Mouse (Mus musculus) neutrophil, adult 65 days (primary cell): ENCODE data around the gene Cyp2s1. TPM values are rescaled to one million over a fixed set of nuclear protein-coding genes. Genes with fewer than 3 reads are reported as not detected.

Experiments used
- total RNA-seq: library from RNA; stranded (reverse); gene quantifications from 2 replicates; pipeline ENCODE4 v1.2.4, GENCODE M21; 2023

Cyp2s1 gene
- total RNA-seq = not detected in 2 replicates

GRCm38 (mm10) chr7:25816241-25816919 is at the start of gene Cyp2s1:
TSS of gene Cyp2s1 (minus strand) at chr7:25816913.

GRCm38 (mm10) chr7:25788220-25789128 is 28.2 kb downstream of the Cyp2s1 start, which contains the start of gene Axl:
TSS of gene Axl (minus strand) at chr7:25788705.

GRCm38 (mm10) chr7:25754738-25755467 is 61.8 kb downstream of the Cyp2s1 start, which contains the start of gene Hnrnpul1:
TSS of gene Hnrnpul1 (minus strand) at chr7:25754757.

Other genes with a start within 250 kb of the Cyp2s1 start
- gene Erich4, start 201.0 kb downstream of the Cyp2s1 start, total RNA-seq = not detected in 2 replicates
- gene Dmac2, start 197.5 kb downstream of the Cyp2s1 start, total RNA-seq = 22.0 and 31.8 TPM in 2 replicates
- 14.4 and 15.7 TPM in 2 replicates for gene B3gnt8, start 190.3 kb downstream of the Cyp2s1 start, total RNA-seq
- gene Bckdha, start 157.9 kb downstream of the Cyp2s1 start, total RNA-seq = 32.4 and 39.2 TPM in 2 replicates
- 22.3 and 26.5 TPM in 2 replicates for gene Exosc5, start 157.7 kb downstream of the Cyp2s1 start, total RNA-seq
- gene Tmem91, start 141.7 kb downstream of the Cyp2s1 start, total RNA-seq = 1.3 TPM in 1 of 2 replicates, not detected in the other
- gene B9d2, start 136.1 kb downstream of the Cyp2s1 start, total RNA-seq = 25.7 and 26.9 TPM in 2 replicates
- 140 and 147 TPM in 2 replicates for gene Tgfb1, start 129.9 kb downstream of the Cyp2s1 start, total RNA-seq
- 72.3 and 86.5 TPM in 2 replicates for gene Ccdc97, start 97.8 kb downstream of the Cyp2s1 start, total RNA-seq
- gene Hnrnpul1, start 62.2 kb downstream of the Cyp2s1 start, total RNA-seq = 210 and 238 TPM in 2 replicates
- 1.1 and 2.0 TPM in 2 replicates for gene Axl, start 28.2 kb downstream of the Cyp2s1 start, total RNA-seq
- not detected in 2 replicates for gene Cyp2b10, start 80.7 kb upstream of the Cyp2s1 start, total RNA-seq
- gene Cyp2b13, start 244.6 kb upstream of the Cyp2s1 start, total RNA-seq = not detected in 2 replicates